Mouse (Mus musculus) R1 (cell line): ENCODE measurements at regions not wholly inside any gene's neighbourhood (a gene's known extent, or its start where the extent isn't known, plus 50 kb on each side); places are given as distances from the start of the nearest gene placed in this dataset.
"Not testable (repeated sequence)": the region's sequence is repeated elsewhere in the genome, so short reads cannot be mapped to it uniquely, and the experiment has no call there.

Experiments used
- DNase-seq: peaks from one replicate; pipeline ENCODE4 v3.0.0-alpha.2; 2018; ENCODE audit warnings: low read depth, low spot score

- not testable (repeated sequence) for DNase-seq
Observed at GRCm38 (mm10) chr15:19980625-19981024, 468.4 kb upstream of the Cdh12 start.

- peak; percentile 65 for DNase-seq
Observed at GRCm38 (mm10) chr15:19985001-19985400, 464.1 kb upstream of the Cdh12 start.

DNA sequence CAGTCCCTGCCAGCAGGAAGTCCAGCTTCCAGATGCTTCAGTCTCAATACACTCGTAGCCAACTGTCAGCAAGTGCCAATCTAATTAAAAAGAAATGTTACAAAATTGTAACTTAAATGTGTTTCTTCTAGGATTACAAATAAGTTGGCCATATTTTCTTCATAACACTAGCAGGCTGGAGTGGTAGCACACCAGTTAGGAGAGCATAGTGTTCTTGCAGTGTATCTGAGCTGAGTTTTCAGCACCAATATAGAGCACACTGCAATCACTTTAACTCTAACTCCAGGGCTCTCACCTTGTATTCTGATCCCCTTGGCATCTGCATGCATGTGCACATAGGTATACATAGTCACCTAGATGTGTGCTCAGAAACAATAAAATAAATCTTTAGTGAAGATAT is 417.3 kb upstream of the Cdh12 start:
- DNase-seq = no peak

DNA sequence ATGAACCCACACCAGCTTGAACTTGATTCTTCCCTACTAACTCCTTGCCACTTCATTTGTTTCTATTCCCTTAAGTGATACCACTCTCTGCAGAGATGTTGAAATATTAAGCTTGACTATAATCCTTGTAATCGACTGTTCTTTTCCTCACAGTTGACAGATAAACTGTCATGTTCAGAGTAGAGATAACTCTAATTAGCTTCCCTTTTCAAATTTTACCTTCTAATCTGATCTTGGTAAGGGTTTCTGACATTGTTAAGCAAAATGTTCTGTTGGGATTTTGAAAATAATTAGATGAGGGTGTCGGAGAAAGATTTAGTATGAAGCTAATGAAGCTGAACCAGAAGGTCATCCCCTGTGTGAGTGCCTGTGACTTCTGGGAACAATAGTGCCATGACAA is 414.7 kb upstream of the Cdh12 start:
- no peak for DNase-seq

DNA sequence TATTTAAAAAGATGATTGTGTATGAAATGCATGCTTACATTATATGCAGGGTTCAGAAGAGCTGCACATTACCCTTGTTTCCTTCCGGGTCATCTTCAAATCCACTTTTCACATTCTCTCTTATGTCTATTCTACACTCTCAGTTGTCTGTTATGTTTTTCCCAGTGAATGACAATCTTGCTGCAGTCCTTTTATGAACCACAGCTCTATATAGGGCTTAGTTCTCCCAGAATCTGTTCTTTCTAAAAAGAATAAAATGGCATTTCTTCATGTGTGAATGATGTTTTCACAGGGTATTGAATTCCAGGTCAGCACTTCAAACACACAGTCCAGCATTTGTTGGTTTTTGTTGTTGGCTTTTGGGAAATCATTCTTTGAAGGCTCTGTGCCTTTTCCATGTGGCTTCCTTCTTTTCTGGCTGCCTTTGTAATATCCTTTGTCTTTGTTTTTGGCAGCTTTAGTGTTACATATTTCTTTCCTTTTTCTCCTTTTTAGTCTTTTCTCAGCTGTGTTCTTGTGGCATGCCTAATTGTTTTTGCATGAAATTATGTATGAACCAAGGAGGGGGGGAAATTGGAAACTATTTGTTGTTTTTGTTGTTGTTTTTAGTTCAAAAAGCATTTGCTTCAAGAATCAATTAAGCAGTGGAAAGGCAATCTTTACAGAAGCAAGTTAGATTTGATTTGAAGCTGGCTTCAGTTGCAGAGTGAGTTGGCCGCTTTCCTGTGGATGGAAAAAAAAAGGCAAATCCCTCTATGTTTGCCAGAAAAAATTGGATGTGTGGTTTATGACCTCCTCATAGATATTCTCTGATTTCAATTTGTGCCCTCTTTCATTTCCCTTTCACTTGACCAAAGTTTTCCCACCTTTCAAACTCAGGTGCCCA is 410.3 kb upstream of the Cdh12 start:
- no peak for DNase-seq

DNA sequence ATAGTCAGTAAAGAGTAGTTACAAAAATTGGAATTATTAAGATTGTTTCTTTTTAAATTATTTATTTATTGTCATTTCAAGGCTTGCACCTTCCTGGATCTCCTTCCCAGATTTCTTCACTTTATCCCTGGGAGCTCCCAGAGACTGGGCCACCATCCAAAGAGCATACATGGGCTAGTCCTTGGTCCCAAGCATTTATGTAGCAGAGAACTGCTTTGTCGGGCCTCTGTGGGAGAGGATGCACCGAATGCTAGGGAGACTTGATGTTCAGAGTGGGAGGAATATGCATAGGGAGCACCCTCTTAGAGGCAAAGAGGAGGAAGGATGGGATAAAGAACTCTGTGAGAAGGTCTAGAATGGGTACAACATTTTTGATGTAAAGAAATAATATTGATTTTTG is 409.0 kb upstream of the Cdh12 start:
- no peak for DNase-seq

DNA sequence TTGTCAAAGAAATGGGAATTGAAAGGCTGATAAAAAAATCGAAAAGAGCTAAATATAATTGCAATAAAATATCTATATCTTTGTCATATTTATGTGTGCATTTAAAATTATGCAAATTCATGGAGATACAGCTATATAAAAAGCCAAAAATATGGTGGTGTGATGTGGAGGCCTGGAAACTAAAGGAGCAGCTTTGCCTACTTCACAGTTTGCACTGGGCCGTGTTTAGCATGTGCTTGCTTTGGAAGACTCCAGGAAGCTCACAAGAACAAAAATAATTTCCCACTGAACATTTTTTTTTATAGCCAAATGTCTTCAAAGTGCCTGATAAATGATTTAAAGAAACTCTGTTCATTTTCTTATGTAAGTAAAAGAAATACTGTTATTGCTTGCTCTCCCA is 364.1 kb upstream of the Cdh12 start:
- DNase-seq = no peak

DNA sequence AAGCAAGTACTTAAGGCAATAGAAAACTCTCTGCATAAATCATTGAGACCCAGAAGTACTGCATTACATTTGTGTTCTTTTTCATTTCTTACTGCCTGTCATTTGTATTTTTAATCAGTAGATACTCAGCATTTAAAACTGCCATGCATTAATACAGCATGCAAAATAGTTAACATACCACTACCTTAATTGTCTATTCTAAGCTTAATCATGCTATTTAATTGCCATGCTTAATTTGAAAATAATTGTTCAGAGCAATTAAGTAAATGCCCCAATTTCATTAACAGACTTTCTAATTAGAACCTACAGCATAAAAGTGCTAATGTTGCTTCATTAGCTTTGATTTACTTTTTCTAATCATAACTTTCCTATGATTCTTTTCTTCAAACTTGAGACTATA is 359.3 kb upstream of the Cdh12 start:
- DNase-seq = no peak

DNA sequence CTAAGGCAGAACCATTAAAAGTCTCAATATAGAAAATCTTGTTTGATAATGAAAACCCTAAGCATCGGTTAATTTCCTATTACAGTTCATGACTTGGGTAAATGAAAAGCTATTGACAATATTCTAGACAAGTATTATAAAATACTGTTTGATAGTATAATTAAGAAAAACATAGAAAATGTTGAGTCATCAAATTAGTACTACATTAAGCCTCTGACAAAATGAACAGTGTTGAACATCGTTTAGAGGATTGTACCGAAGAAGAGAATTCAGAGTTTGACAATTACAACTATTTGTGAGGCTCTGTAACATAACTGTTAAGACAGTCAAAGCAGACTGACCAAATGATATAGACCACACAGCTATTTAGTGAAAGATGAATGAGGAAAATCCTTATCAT is 358.5 kb upstream of the Cdh12 start:
- no peak for DNase-seq

GRCm38 (mm10) chr15:20095764-20096163 is 353.3 kb upstream of the Cdh12 start:
- no peak for DNase-seq

DNA sequence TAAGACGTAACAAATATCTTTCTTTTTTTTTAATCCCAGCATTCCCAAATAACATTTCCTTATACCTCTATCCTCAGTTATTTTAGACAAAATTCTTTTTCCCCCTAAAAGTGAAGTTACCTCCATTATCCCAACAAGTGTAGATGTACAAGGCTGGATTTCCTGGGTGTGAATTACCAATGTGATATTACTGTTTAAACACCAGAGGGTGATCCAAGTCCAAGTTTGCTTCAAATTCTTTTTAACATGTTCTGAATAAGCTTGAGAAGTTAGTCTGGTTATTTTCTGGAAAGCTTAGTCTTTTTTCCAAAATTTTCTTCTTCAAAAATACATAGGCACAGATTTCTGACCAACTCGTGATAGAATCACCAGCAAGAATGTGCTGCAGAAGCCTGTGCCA is 329.5 kb upstream of the Cdh12 start:
- no peak for DNase-seq

GRCm38 (mm10) chr15:20123586-20123985 is 325.5 kb upstream of the Cdh12 start:
- no peak for DNase-seq

- no peak for DNase-seq
Observed at GRCm38 (mm10) chr15:20135893-20136570, 313.0 kb upstream of the Cdh12 start.

DNA sequence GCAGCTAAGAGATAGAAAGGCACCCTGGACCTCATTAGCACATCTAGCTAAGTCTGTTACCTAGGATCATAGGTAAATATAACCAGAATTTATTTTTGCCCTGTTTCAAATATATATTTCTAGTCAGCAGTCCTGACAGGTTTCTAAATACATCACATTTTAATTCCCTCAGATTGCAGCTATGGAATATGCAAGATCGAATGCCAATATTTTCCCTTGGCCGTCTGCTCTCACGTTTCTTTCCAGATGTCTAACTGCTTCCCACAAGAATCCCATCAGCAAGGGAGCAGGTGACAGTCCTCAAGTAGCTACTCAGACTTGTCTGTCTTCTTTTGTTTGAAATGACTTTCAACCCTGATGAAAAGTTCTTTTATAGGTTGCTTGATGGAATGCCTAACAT is 297.2 kb upstream of the Cdh12 start:
- no peak for DNase-seq
